Mouse (Mus musculus): Measurements from ENCODE around the gene Pkdrej. TPM values are rescaled to one million over a fixed set of nuclear protein-coding genes. Genes with fewer than 3 reads are reported as not detected.
"Not testable (repeated sequence)": the region's sequence is repeated elsewhere in the genome, so short reads cannot be mapped to it uniquely, and the experiment has no call there.

Gene Pkdrej
- under 1 TPM; 0.36 to 0.60 TPM for total RNA-seq (2021)

- intact Hi-C loops (cut with DNase I), result no loop called here
- DNase-seq (ENCODE audit: extremely low spot score in 1 of 2, low spot score in 2 of 2), result peak in 1 of 2 experiments; percentile 72
Observed at GRCm38 (mm10) chr15:85821203-85822010, at the start of gene Pkdrej. Gene Pkdrej (minus strand): TSS chr15:85821734.

GRCm38 (mm10) chr15:85867696-85868095, 46.2 kb upstream of the Pkdrej start:
- intact Hi-C loops (cut with DNase I), result loop anchor here (2.0 kb wide), 1 partner anchor 151 kb away; no protein-coding TSS in a partner anchor

GRCm38 (mm10) chr15:85865913-85866312, 44.4 kb upstream of the Pkdrej start:
- not testable (repeated sequence) for DNase-seq (ENCODE audit: extremely low spot score in 1 of 2, low spot score in 2 of 2)
- intact Hi-C loops (cut with DNase I), result loop anchor here (2.0 kb wide), 1 partner anchor 149 kb away; no protein-coding TSS in a partner anchor

More at GRCm38 (mm10) chr15:85867696-85868095, 46.2 kb upstream of the Pkdrej start:
- DNase-seq (ENCODE audit: extremely low spot score in 1 of 2, low spot score in 2 of 2), result peak; percentile 64 to 78

- DNase-seq (ENCODE audit: extremely low spot score in 1 of 2, low spot score in 2 of 2), result peak; percentile 96 to 97
- intact Hi-C loops (cut with DNase I), result no loop called here
Observed at GRCm38 (mm10) chr15:85859490-85860031, 38.0 kb upstream of the Pkdrej start, which contains the start of gene Gtse1. Gene Gtse1 (plus strand): TSS chr15:85859745.

- intact Hi-C loops (cut with DNase I), result no loop called here
- peak in 1 of 2 experiments; percentile 13 for DNase-seq (ENCODE audit: extremely low spot score in 1 of 2, low spot score in 2 of 2)
Observed at GRCm38 (mm10) chr15:85858980-85859489, 37.5 kb upstream of the Pkdrej start.

GRCm38 (mm10) chr15:85851656-85852392, 30.3 kb upstream of the Pkdrej start:
- intact Hi-C loops (cut with DNase I), result no loop called here
- no peak for DNase-seq (ENCODE audit: extremely low spot score in 1 of 2, low spot score in 2 of 2)

GRCm38 (mm10) chr15:85845071-85845470, 23.5 kb upstream of the Pkdrej start:
- no peak for DNase-seq (ENCODE audit: extremely low spot score in 1 of 2, low spot score in 2 of 2)
- intact Hi-C loops (cut with DNase I), result no loop called here

GRCm38 (mm10) chr15:85841796-85842360, 20.3 kb upstream of the Pkdrej start:
- DNase-seq (ENCODE audit: extremely low spot score in 1 of 2, low spot score in 2 of 2), result no peak
- intact Hi-C loops (cut with DNase I), result no loop called here

- intact Hi-C loops (cut with DNase I), result no loop called here
- DNase-seq (ENCODE audit: extremely low spot score in 1 of 2, low spot score in 2 of 2), result no peak
Observed at GRCm38 (mm10) chr15:85840983-85841382, 19.4 kb upstream of the Pkdrej start.

GRCm38 (mm10) chr15:85836887-85837286, 15.4 kb upstream of the Pkdrej start:
- DNase-seq (ENCODE audit: extremely low spot score in 1 of 2, low spot score in 2 of 2), result no peak
- intact Hi-C loops (cut with DNase I), result no loop called here

GRCm38 (mm10) chr15:85835335-85835734, 13.8 kb upstream of the Pkdrej start:
- no peak for DNase-seq (ENCODE audit: extremely low spot score in 1 of 2, low spot score in 2 of 2)
- intact Hi-C loops (cut with DNase I), result no loop called here

- intact Hi-C loops (cut with DNase I), result no loop called here
- DNase-seq (ENCODE audit: extremely low spot score in 1 of 2, low spot score in 2 of 2), result no peak
Observed at GRCm38 (mm10) chr15:85832599-85832998, 11.1 kb upstream of the Pkdrej start.

- DNase-seq (ENCODE audit: extremely low spot score in 1 of 2, low spot score in 2 of 2), result peak; percentile 75 to 88
- intact Hi-C loops (cut with DNase I), result no loop called here
Observed at GRCm38 (mm10) chr15:85831954-85832590, 10.5 kb upstream of the Pkdrej start, which contains the start of gene Ttc38. Gene Ttc38 (plus strand): TSS chr15:85832306.

GRCm38 (mm10) chr15:85829470-85829869, 7.9 kb upstream of the Pkdrej start:
- intact Hi-C loops (cut with DNase I), result no loop called here
- DNase-seq (ENCODE audit: extremely low spot score in 1 of 2, low spot score in 2 of 2), result no peak

- no peak for DNase-seq (ENCODE audit: extremely low spot score in 1 of 2, low spot score in 2 of 2)
- intact Hi-C loops (cut with DNase I), result no loop called here
Observed at GRCm38 (mm10) chr15:85828071-85828470, 6.5 kb upstream of the Pkdrej start.

GRCm38 (mm10) chr15:85826676-85827075, 5.1 kb upstream of the Pkdrej start:
- DNase-seq (ENCODE audit: extremely low spot score in 1 of 2, low spot score in 2 of 2), result no peak
- intact Hi-C loops (cut with DNase I), result no loop called here

- intact Hi-C loops (cut with DNase I), result no loop called here
- DNase-seq (ENCODE audit: extremely low spot score in 1 of 2, low spot score in 2 of 2), result no peak
Observed at GRCm38 (mm10) chr15:85822011-85822359, 451 bp upstream of the Pkdrej start.

GRCm38 (mm10) chr15:85813428-85813827, 8.1 kb downstream of the Pkdrej start:
- intact Hi-C loops (cut with DNase I), result no loop called here
- DNase-seq (ENCODE audit: extremely low spot score in 1 of 2, low spot score in 2 of 2), result no peak
